In the genomic region with DNA sequence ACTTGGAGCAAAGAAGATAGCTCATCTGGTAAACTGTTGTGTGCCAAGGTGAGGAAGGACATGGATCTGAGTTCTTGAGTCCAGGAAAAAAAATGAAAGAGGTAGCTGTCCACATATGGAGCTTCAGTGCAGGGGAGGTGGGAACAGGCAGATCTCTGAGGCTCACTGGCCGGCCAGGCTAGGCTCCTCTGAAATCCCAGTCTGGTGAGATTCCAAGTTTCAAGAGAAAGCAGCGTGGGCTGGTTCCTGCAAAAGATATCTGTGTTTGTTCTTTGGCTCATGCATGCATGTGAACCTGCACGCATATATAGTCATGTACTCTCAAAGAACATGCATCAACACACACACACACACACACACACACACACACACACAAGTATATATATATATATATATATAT, we compare ENCODE assay signal across 9 mouse cellular contexts.
"Had no signal": no experiment of that assay in that cellular context is flagged by ENCODE, and none has a peak within 500 bp of the region (broad histone marks: within the 10 kb centered on the region; RNA-seq: fewer than 3 reads in every experiment).

No protein-coding gene starts in this region.

- DNase-seq: kidney, adult 11 months; kidney, adult 9 months; kidney, postnatal 36 days; layer of hippocampus, postnatal 36 days; lung, embryonic 14.5 days; lung, postnatal 10 days; lung, postnatal 4 days; spleen, adult 18-20 months; thymus, postnatal 36 days had no signal
